ENCODE assay signal across 8 mouse cellular contexts in genomic region chr3:52663161-52663602, GRCm38 (mm10).
DNase-seq lines count a peak whose midpoint lies in the region; ATAC-seq and TF ChIP-seq lines count a peak whose summit lies in the region.

No protein-coding gene starts in this region.

- WGBS in embryonic facial prominence, embryonic 15.5 days, result 33% methylated on average over 5 of the region's 5 CpGs
- 46% methylated on average over 5 of the region's 5 CpGs for WGBS in olfactory bulb, adult 2 months
- 60% methylated on average over 5 of the region's 5 CpGs for WGBS in liver, embryonic 12.5 days (ENCODE audit: insufficient replicate concordance)

- no peaks in the 10 kb centered on the region for H3K9me3 ChIP-seq in embryonic facial prominence, embryonic 15.5 days (replicated peaks)
- H3K9me3 ChIP-seq in liver, embryonic 12.5 days (replicated peaks), result no peaks in the 10 kb centered on the region

- H3K9ac ChIP-seq in embryonic facial prominence, embryonic 15.5 days, result no peak overlapping the region
- H3K9ac ChIP-seq in liver, embryonic 12.5 days, result no peak overlapping the region

- H3K4me3 ChIP-seq in embryonic facial prominence, embryonic 15.5 days (replicated peaks), result no peak overlapping the region
- no peak overlapping the region for H3K4me3 ChIP-seq in layer of hippocampus, adult 2 months
- no peak overlapping the region for H3K4me3 ChIP-seq in olfactory bulb, adult 2 months (ENCODE audit: insufficient read depth, low read depth, low read length)
- no peak overlapping the region for H3K4me3 ChIP-seq in liver, embryonic 12.5 days

- peak; percentile 35 for DNase-seq in retina, postnatal 1 day
- DNase-seq in retina, embryonic 14.5 days (ENCODE audit: low spot score), result no peak
- DNase-seq in layer of hippocampus, adult 2 months (ENCODE audit: low spot score in 2 of 2), result peak; percentile 45 to 75
- no peak for DNase-seq in T-cell, adult 2 months (ENCODE audit: low spot score)
- DNase-seq in adrenal gland, postnatal 25 days, result no peak

- ATAC-seq in embryonic facial prominence, embryonic 15.5 days (ENCODE audit: insufficient number of reproducible peaks, low FRiP score, low TSS enrichment, low read depth), result peak; percentile 69
- no peak for ATAC-seq in liver, embryonic 12.5 days

- TF ChIP-seq CTCF in layer of hippocampus, adult 2 months (conservative IDR thresholded peaks at IDR 0.05), result no peak
- no peak for TF ChIP-seq CTCF in olfactory bulb, adult 2 months (IDR thresholded peaks at IDR 0.05; ENCODE audit: insufficient read depth, low read depth, low read length)

- TF ChIP-seq POLR2A in olfactory bulb, adult 2 months (IDR thresholded peaks at IDR 0.05; ENCODE audit: insufficient read depth, low read depth, low read length), result no peak

- H3K4me2 ChIP-seq in embryonic facial prominence, embryonic 15.5 days (replicated peaks), result no peak overlapping the region
- H3K4me2 ChIP-seq in liver, embryonic 12.5 days, result no peak overlapping the region

- peaks cover 19% of the 10 kb centered on the region for H3K4me1 ChIP-seq in embryonic facial prominence, embryonic 15.5 days
- H3K4me1 ChIP-seq in olfactory bulb, adult 2 months (ENCODE audit: control insufficient read depth, insufficient read depth, low read length), result peaks cover 12% of the 10 kb centered on the region
- no peaks in the 10 kb centered on the region for H3K4me1 ChIP-seq in liver, embryonic 12.5 days

- H3K27me3 ChIP-seq in embryonic facial prominence, embryonic 15.5 days, result no peaks in the 10 kb centered on the region; the same call in 1 of the 2 replicates
- H3K27me3 ChIP-seq in liver, embryonic 12.5 days (replicated peaks), result no peaks in the 10 kb centered on the region

- H3K36me3 ChIP-seq in embryonic facial prominence, embryonic 15.5 days, result no peaks in the 10 kb centered on the region
- no peaks in the 10 kb centered on the region for H3K36me3 ChIP-seq in liver, embryonic 12.5 days

- peak overlapping the region; percentile 61 for H3K27ac ChIP-seq in embryonic facial prominence, embryonic 15.5 days (replicated peaks)
- H3K27ac ChIP-seq in layer of hippocampus, adult 2 months, result peak overlapping the region; percentile 95
- peak overlapping the region; percentile 7; the same call in 1 of the 2 replicates for H3K27ac ChIP-seq in olfactory bulb, adult 2 months (ENCODE audit: insufficient read depth, low read depth, low read length)
- H3K27ac ChIP-seq in liver, embryonic 12.5 days, result no peak overlapping the region

Comparison
In these comparisons a context has a peak if more than half of its experiments do, and no peak if none do; other contexts are left out.
1. DNase-seq: peak in retina, postnatal 1 day (single experiment) and layer of hippocampus, adult 2 months (2 of 2); none in retina, embryonic 14.5 days (single experiment), T-cell, adult 2 months (single experiment) and adrenal gland, postnatal 25 days (single experiment).